Mouse (Mus musculus) liver, embryonic 16.5 days (tissue): ENCODE data around the gene Bcl2l13. TPM values are rescaled to one million over a fixed set of nuclear protein-coding genes. Genes with fewer than 3 reads are reported as not detected.

Experiments
- ATAC-seq: fragments of 200-750 bp; cut with Nextera tagmentation; 2 replicates; pipeline ENCODE4 v1.8.0; 2017; ENCODE audit warnings: low read depth, mild to moderate bottlenecking, moderate number of reproducible peaks, moderate library complexity
- H3K27ac ChIP-seq: fragments of 300-500 bp; sonication (generic); 2 replicates; pipeline ENCODE4 v1.5.1; 2014; ENCODE audit warnings: mild to moderate bottlenecking, low read length
- H3K27me3 ChIP-seq: fragments of 300-500 bp; sonication (generic); 2 replicates; pipeline ENCODE4 v1.6.1; 2014; ENCODE audit warnings: low read depth, low read length, mixed read lengths; ENCODE audit not compliant: control insufficient read depth, insufficient read depth
- H3K36me3 ChIP-seq: fragments of 300-500 bp; sonication (generic); 2 replicates; pipeline ENCODE4 v1.6.1; 2014; ENCODE audit warnings: mild to moderate bottlenecking; ENCODE audit not compliant: control insufficient read depth, insufficient read depth
- H3K4me1 ChIP-seq: fragments of 300-500 bp; sonication (generic); 2 replicates; pipeline ENCODE4 v1.6.1; 2014; ENCODE audit warnings: low read depth, low read length, mixed read lengths; ENCODE audit not compliant: control insufficient read depth
- H3K4me2 ChIP-seq: fragments of 300-500 bp; sonication (generic); 2 replicates; pipeline ENCODE4 v1.6.1; 2014; ENCODE audit warnings: low read depth, low read length, mixed read lengths
- H3K4me3 ChIP-seq: fragments of 300-500 bp; sonication (generic); 2 replicates; pipeline ENCODE4 v1.5.1; 2014; ENCODE audit warnings: low read depth, mild to moderate bottlenecking, low read length
- H3K9ac ChIP-seq: fragments of 300-500 bp; sonication (generic); 2 replicates; pipeline ENCODE4 v1.6.1; 2014; ENCODE audit warnings: low read depth, low read length
- H3K9me3 ChIP-seq: fragments of 300-500 bp; sonication (generic); replicated peaks from 2 replicates; pipeline ENCODE4 v1.6.1; 2016; ENCODE audit warnings: low read length; ENCODE audit not compliant: control insufficient read depth
- WGBS: fragments of 180-500 bp; shearing (Covaris S2); extraction: QIAGEN DNeasy Blood & Tissue Kit; methylation state at CpG from one replicate; pipeline ENCODE4 v1.1.7; 2014; ENCODE audit not compliant: insufficient replicate concordance; 5-methylcytosine and 5-hydroxymethylcytosine counted together
- polyA plus RNA-seq: library from polyadenylated mRNA; unstranded; fragments of >200 nt; fragmentation: Nextera tagmentation; extraction: Ambion mirVana; gene quantifications from 2 replicates; pipeline ENCODE4 v1.2.1, GENCODE M21; 2015

Gene Bcl2l13
- polyA plus RNA-seq, 1 experiment from 2014 or later: 34.7 TPM

GRCm38 (mm10) chr6:120929421-120929820, 93.4 kb downstream of the Bcl2l13 start:
- Histone ChIP-seq H3K4me1 (peaks cover 14% of the 10 kb centered on the region), H3K36me3 (0 out of 2 replicates have a peak, but pooled peaks cover 5% of the 10 kb centered on the region), H3K27me3 (no peaks in the 10 kb centered on the region), H3K4me2 (no peak overlapping the region), H3K27ac (no peak overlapping the region), H3K9ac (no peak overlapping the region), H3K4me3 (no peak overlapping the region), H3K9me3 (no peaks in the 10 kb centered on the region)
- no peak for ATAC-seq
- WGBS: 42% methylated on average over 1 of the region's 1 CpGs

- no peak overlapping the region for H3K4me2 ChIP-seq
- H3K4me3 ChIP-seq: no peak overlapping the region
- no peak overlapping the region for H3K27ac ChIP-seq
- WGBS: 53% methylated on average over 6 of the region's 6 CpGs
- H3K9ac ChIP-seq: no peak overlapping the region
- 0 out of 2 replicates have a peak, but pooled peaks cover 5% of the 10 kb centered on the region for H3K36me3 ChIP-seq
- H3K9me3 ChIP-seq: no peaks in the 10 kb centered on the region
- H3K4me1 ChIP-seq: peaks cover 14% of the 10 kb centered on the region
- ATAC-seq: peak; percentile 37; the same call in 1 of the 2 replicates
- no peaks in the 10 kb centered on the region for H3K27me3 ChIP-seq
Measured at GRCm38 (mm10) chr6:120930450-120931306, 94.7 kb downstream of the Bcl2l13 start.

- Histone ChIP-seq H3K9ac (no peak overlapping the region), H3K36me3 (0 out of 2 replicates have a peak, but pooled peaks cover 5% of the 10 kb centered on the region), H3K4me1 (peaks cover 9% of the 10 kb centered on the region), H3K27ac (no peak overlapping the region), H3K9me3 (no peaks in the 10 kb centered on the region), H3K4me3 (no peak overlapping the region), H3K27me3 (no peaks in the 10 kb centered on the region), H3K4me2 (no peak overlapping the region)
- no peak for ATAC-seq
- 62% methylated on average over 12 of the region's 12 CpGs for whole genome bisulfite sequencing
Measured at GRCm38 (mm10) chr6:120932597-120932996, 96.6 kb downstream of the Bcl2l13 start.

- H3K4me2 ChIP-seq: no peak overlapping the region
- H3K4me1 ChIP-seq: peaks cover 9% of the 10 kb centered on the region
- no peak overlapping the region for H3K4me3 ChIP-seq
- 0 out of 2 replicates have a peak, but pooled peaks cover 5% of the 10 kb centered on the region for H3K36me3 ChIP-seq
- H3K27me3 ChIP-seq: no peaks in the 10 kb centered on the region
- WGBS: 76% methylated on average over 7 of the region's 7 CpGs
- ATAC-seq: no peak
- H3K9ac ChIP-seq: no peak overlapping the region
- H3K27ac ChIP-seq: no peak overlapping the region
- H3K9me3 ChIP-seq: no peaks in the 10 kb centered on the region
Measured at GRCm38 (mm10) chr6:120933670-120934069, 97.7 kb downstream of the Bcl2l13 start.

GRCm38 (mm10) chr6:120934176-120934575, 98.2 kb downstream of the Bcl2l13 start:
- Histone ChIP-seq H3K27me3 (no peaks in the 10 kb centered on the region), H3K4me1 (peaks cover 9% of the 10 kb centered on the region), H3K36me3 (0 out of 2 replicates have a peak, but pooled peaks cover 5% of the 10 kb centered on the region), H3K4me3 (no peak overlapping the region), H3K9ac (no peak overlapping the region), H3K4me2 (no peak overlapping the region), H3K27ac (no peak overlapping the region), H3K9me3 (no peaks in the 10 kb centered on the region)
- no peak for ATAC-seq
- 68% methylated on average over 4 of the region's 4 CpGs for WGBS

- H3K27me3 ChIP-seq: no peaks in the 10 kb centered on the region
- no peak overlapping the region for H3K4me2 ChIP-seq
- 0 out of 2 replicates have a peak, but pooled peaks cover 5% of the 10 kb centered on the region for H3K36me3 ChIP-seq
- no peak overlapping the region for H3K27ac ChIP-seq
- H3K4me1 ChIP-seq: no peaks in the 10 kb centered on the region; the same call in 1 of the 2 replicates
- H3K4me3 ChIP-seq: no peak overlapping the region
- no peak for ATAC-seq
- no peaks in the 10 kb centered on the region for H3K9me3 ChIP-seq
- H3K9ac ChIP-seq: no peak overlapping the region
- 73% methylated on average over 16 of the region's 16 CpGs for WGBS
Measured at GRCm38 (mm10) chr6:120937104-120937617, 101.1 kb downstream of the Bcl2l13 start.

GRCm38 (mm10) chr6:120937999-120938608, 102.1 kb downstream of the Bcl2l13 start:
- no peaks in the 10 kb centered on the region for H3K4me1 ChIP-seq
- no peaks in the 10 kb centered on the region for H3K9me3 ChIP-seq
- 70% methylated on average over 11 of the region's 11 CpGs for WGBS
- no peaks in the 10 kb centered on the region for H3K36me3 ChIP-seq
- no peak overlapping the region for H3K27ac ChIP-seq
- no peak overlapping the region for H3K4me3 ChIP-seq
- H3K4me2 ChIP-seq: no peak overlapping the region
- no peak for ATAC-seq
- no peaks in the 10 kb centered on the region for H3K27me3 ChIP-seq
- H3K9ac ChIP-seq: no peak overlapping the region

- Histone ChIP-seq H3K27me3 (no peaks in the 10 kb centered on the region), H3K4me3 (no peak overlapping the region), H3K4me2 (no peak overlapping the region), H3K4me1 (no peaks in the 10 kb centered on the region; the same call in 1 of the 2 replicates), H3K27ac (no peak overlapping the region), H3K9me3 (no peaks in the 10 kb centered on the region), H3K9ac (no peak overlapping the region), H3K36me3 (no peaks in the 10 kb centered on the region)
- no peak for ATAC-seq
- 86% methylated on average over 12 of the region's 12 CpGs for WGBS
Measured at GRCm38 (mm10) chr6:120938763-120939450, 102.9 kb downstream of the Bcl2l13 start.
